Mouse (Mus musculus) olfactory bulb, adult 2 months (tissue): ENCODE measurements around the gene Prkar2a.

ENCODE experiments used
- CTCF ChIP-seq: fragments of 200-500 bp; IDR thresholded peaks from 2 replicates; pipeline ENCODE4 v1.5.1; 2012; ENCODE audit warnings: low read depth, mild to moderate bottlenecking, low read length, moderate library complexity; ENCODE audit not compliant: insufficient read depth
- POLR2A ChIP-seq: fragments of 200-500 bp; IDR thresholded peaks from 2 replicates; pipeline ENCODE4 v1.6.1; 2012; ENCODE audit warnings: mild to moderate bottlenecking, low read depth, low read length, moderate library complexity; ENCODE audit not compliant: insufficient read depth

GRCm38 (mm10) chr9:108759121-108759520, 70.0 kb downstream of the Prkar2a start:
- no peak for TF ChIP-seq CTCF
- no peak for TF ChIP-seq POLR2A
